Mouse (Mus musculus) cerebellum, adult 2 months (tissue): Measurements from ENCODE around the gene Zbtb38. TPM values are rescaled to one million over a fixed set of nuclear protein-coding genes. Genes with fewer than 3 reads are reported as not detected.

Experiments
- DNase-seq, 2 experiments: peaks; one replicate each; pipeline ENCODE4 v3.0.0; 2021
- H3K27ac ChIP-seq: fragments of 200-500 bp; 2 replicates; pipeline ENCODE4 v1.5.1; 2012; ENCODE audit warnings: low read length, control low read depth, inconsistent platforms; ENCODE audit not compliant: insufficient read depth
- H3K27me3 ChIP-seq: fragments of 200-500 bp; 2 replicates; pipeline ENCODE4 v1.6.1; 2012; ENCODE audit warnings: inconsistent platforms, mild to moderate bottlenecking, low read length, moderate library complexity; ENCODE audit not compliant: control insufficient read depth, insufficient read depth
- H3K4me1 ChIP-seq: fragments of 200-500 bp; 2 replicates; pipeline ENCODE4 v1.6.1; 2011; ENCODE audit warnings: low read length; ENCODE audit not compliant: control insufficient read depth, insufficient read depth
- H3K4me3 ChIP-seq: fragments of 200-500 bp; replicated peaks from 2 replicates; pipeline ENCODE3; 2011; ENCODE audit warnings: mild to moderate bottlenecking, low read depth, low read length, control low read depth; ENCODE audit not compliant: insufficient read depth
- CTCF ChIP-seq: fragments of 200-500 bp; IDR thresholded peaks from 2 replicates; pipeline ENCODE4 v1.5.1; 2011; ENCODE audit warnings: low read depth, mild to moderate bottlenecking, control low read depth, low read length, moderate library complexity, borderline replicate concordance; ENCODE audit not compliant: insufficient read depth
- POLR2A ChIP-seq: fragments of 200-500 bp; IDR thresholded peaks from 2 replicates; pipeline ENCODE4 v1.6.1; 2011; ENCODE audit warnings: low read length, control low read depth, borderline replicate concordance; ENCODE audit not compliant: insufficient read depth
- WGBS: fragments of 180-500 bp; shearing (Covaris S2); methylation state at CpG from one replicate; pipeline ENCODE4 v1.1.7; 2018; 5-methylcytosine and 5-hydroxymethylcytosine counted together
- polyA plus RNA-seq: library from polyadenylated mRNA; depleted of rRNA; stranded (reverse); fragments of >200 nt; gene quantifications from 2 replicates; pipeline ENCODE4 v1.2.3, GENCODE M21; 2012

Gene Zbtb38
- polyA plus RNA-seq, 1 experiment: 19.2 TPM

DNA sequence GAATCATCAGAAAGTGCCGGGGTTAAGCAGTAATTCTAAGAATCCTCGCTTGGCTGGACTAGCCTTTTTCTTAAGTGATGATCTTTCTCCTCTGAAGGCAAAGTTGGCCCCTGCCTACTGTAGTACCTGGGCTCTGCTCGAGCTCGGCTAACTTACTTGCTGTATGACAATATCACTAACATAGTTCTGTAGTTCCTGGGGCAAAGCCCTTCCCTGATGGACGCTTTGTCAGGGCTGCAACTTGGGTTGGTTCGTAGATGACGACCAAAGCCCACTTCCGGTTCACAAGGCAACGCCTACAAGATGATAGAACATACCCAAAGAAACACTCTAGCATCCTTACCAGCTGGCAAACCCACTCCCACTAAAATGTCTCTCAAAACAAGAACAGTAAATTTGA, 47.7 kb downstream of the Zbtb38 start:
- no peak for TF ChIP-seq CTCF
- TF ChIP-seq POLR2A: no peak
- Histone ChIP-seq H3K4me1 (peaks cover 40% of the 10 kb centered on the region), H3K27ac (peak overlapping the region; percentile 82), H3K27me3 (no peaks in the 10 kb centered on the region), H3K4me3 (no peak overlapping the region)
- DNase-seq: no peak
- WGBS: 93% methylated on average over 9 of the region's 9 CpGs

DNA sequence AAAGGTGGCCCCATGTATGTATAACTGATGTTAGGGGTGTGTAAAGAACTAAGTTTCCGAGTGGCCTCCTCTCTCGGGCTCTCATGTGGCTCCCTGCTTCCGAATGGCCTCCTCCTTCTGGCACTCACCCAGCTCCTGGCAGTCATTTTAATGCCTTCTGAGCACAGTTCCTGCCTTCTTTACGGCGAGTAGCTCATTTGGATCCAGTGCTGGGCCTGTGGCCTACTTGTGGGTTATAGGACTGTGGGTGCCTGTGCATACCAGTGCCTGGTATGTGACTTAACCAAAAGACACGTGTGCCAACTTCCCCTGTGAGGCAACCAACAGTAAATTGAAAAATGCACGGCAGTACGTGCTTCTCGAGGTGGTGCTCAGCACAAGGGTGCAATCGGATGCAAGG, 50.7 kb downstream of the Zbtb38 start:
- peak; percentile 63 to 69 for DNase-seq
- peak overlapping the region; percentile 12; the same call in 1 of the 2 replicates for H3K27ac ChIP-seq
- H3K4me3 ChIP-seq: no peak overlapping the region
- TF ChIP-seq POLR2A (no peak), CTCF (no peak)
- peaks cover 35% of the 10 kb centered on the region for H3K4me1 ChIP-seq
- no peaks in the 10 kb centered on the region for H3K27me3 ChIP-seq
- 16% methylated on average over 10 of the region's 10 CpGs for WGBS

DNA sequence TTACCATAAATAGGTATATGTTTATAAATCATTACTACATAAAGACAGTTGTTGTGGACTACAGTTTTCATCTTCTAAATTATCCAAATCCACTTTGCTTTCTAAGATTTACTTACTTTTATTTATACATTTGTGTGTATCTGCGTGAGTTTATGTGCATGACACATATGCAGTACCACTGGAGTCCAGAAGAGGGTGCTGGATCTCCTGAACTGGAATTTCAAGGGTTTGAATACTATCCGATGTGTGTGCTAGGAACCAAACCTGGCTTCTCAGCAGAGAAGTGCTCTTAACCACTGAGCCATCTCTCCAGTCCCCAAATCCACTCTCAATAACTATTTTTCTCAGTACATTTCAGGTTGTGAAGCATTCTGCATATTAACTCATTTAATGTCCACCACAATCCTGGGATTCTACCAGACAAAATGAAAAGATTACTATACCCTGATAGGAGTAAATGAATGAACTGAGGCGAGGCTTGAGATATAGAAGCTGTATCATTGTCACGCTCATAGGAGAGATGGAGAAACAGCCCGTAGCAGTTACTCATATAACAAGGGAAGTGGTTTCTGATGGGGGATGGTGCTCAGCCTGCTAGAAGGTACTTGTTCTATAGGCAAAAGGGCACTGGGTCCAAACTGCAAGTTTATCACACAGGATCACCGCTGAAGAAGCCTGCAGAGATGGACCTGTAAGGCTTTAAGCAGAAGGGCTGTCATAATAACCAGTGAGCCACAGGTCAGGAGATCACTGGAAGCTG, 53.2 kb downstream of the Zbtb38 start:
- Histone ChIP-seq H3K27me3 (no peaks in the 10 kb centered on the region; the same call in 1 of the 2 replicates), H3K4me3 (no peak overlapping the region), H3K27ac (no peak overlapping the region), H3K4me1 (peaks cover 32% of the 10 kb centered on the region)
- 99% methylated on average over 6 of the region's 6 CpGs for WGBS
- TF ChIP-seq POLR2A (no peak), CTCF (0 out of 2 replicates have a peak, but pooled peaks have one; percentile 15)
- no peak for DNase-seq

DNA sequence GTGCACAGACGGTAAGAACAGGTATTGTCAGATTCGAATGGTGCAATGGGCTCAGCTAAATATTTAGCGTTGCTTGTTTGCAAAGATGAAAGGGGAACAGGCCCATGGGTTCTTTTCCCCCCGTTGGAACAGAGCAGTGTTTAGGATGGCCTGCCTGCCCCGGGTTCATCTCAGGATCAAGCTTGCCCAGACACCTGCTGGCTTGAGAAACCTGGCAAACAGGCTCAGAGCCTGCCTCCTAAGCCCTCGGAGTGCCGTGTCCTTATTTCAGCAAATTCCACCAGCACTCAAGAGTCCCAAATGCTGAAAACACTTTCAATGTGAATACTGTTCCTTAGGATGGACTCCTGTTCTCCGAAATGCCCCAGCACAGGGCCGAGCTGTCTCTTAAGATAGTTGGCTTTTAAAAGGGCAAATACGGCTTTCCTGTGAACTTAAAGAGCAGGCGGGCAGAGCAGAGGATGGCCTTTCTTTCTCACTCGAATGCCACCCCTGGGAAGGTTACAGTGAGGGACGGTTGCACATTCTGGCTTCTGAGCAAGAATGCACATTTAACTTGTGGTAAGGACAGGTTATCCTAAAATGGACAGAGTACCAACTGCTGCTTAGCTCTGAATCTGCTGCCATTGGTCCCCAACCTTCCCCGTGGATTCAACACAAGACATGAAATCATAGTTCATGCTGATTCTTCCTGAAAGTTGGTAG, 55.7 kb downstream of the Zbtb38 start:
- WGBS: 47% methylated on average over 14 of the region's 14 CpGs
- H3K27ac ChIP-seq: peak overlapping the region; percentile 77
- H3K4me1 ChIP-seq: peaks cover 30% of the 10 kb centered on the region
- DNase-seq: peak; percentile 61 to 62
- H3K4me3 ChIP-seq: no peak overlapping the region
- TF ChIP-seq CTCF (no peak), POLR2A (no peak)
- no peaks in the 10 kb centered on the region; the same call in 1 of the 2 replicates for H3K27me3 ChIP-seq

DNA sequence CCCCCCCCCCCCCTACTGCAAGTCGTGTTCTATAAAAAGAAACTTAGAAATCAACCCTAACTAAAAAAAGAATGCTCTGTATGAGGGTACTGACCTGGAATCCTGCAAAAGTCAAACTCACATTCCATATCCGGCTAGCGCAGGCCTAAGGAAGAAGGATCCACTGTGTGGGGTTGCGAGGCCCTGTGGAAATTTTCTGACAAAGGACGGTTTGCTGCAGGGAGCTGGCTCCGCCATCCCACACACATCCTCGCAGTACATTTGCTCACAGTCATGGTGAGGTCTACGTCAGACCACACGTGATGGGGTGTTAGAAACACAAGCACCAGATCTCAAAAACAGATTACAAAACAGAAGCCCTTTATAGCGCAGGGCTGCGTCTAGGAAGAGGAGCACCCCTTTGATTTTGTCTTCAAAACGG, 56.5 kb downstream of the Zbtb38 start:
- no peaks in the 10 kb centered on the region; the same call in 1 of the 2 replicates for H3K27me3 ChIP-seq
- H3K4me3 ChIP-seq: no peak overlapping the region
- WGBS: 70% methylated on average over 12 of the region's 12 CpGs
- peak overlapping the region; percentile 77; the same call in 1 of the 2 replicates for H3K27ac ChIP-seq
- DNase-seq: no peak
- H3K4me1 ChIP-seq: peaks cover 29% of the 10 kb centered on the region
- TF ChIP-seq POLR2A (no peak), CTCF (no peak)

DNA sequence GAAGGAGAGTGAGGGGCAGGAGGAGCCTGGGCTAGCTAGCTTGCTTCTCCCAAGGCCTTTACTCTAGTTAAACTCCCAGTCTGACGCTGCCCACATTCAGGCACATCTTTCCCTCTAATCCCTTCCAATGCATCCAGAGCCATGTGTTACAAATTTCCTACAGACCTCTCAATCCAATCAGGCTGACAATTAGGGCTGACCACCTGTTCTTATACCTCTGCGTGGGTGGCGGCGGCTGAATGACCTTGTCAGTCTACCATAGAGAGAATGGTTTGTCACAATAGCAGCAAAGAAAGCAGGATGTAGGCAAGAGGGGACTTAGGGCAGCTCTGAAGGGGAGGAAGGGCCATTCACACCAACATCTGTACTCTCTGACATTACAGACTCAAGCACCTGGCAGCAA, 62.2 kb downstream of the Zbtb38 start:
- Histone ChIP-seq H3K4me1 (peaks cover 12% of the 10 kb centered on the region; the same call in 1 of the 2 replicates), H3K27ac (no peak overlapping the region), H3K4me3 (no peak overlapping the region), H3K27me3 (no peaks in the 10 kb centered on the region; the same call in 1 of the 2 replicates)
- 25% methylated on average over 4 of the region's 4 CpGs for WGBS
- TF ChIP-seq CTCF (no peak), POLR2A (no peak)
- DNase-seq: peak in 1 of 2 experiments; percentile 44

DNA sequence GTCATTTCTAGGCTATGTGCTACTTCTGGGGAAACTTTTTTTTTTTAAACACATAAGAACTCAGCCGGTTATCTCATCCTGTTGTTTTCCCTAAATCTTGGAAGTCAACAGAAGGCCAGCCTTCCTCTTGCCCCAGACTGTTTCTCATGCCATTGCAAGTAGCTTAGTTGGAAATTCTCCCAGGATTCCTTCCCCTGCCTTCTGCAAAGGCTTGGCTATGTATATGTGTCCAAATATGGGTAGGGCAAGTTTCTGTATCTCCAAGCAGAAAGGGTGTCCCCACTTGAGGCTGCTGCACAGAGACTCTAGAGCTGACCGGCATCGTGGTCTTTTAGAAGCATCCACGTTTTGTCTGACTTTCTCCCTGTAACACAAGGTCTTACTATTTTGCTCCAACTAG, 63.6 kb downstream of the Zbtb38 start:
- 84% methylated on average over 4 of the region's 4 CpGs for WGBS
- Histone ChIP-seq H3K4me3 (no peak overlapping the region), H3K4me1 (peaks cover 7% of the 10 kb centered on the region; the same call in 1 of the 2 replicates), H3K27ac (no peak overlapping the region), H3K27me3 (no peaks in the 10 kb centered on the region)
- no peak for TF ChIP-seq CTCF
- TF ChIP-seq POLR2A: no peak
- DNase-seq: no peak

DNA sequence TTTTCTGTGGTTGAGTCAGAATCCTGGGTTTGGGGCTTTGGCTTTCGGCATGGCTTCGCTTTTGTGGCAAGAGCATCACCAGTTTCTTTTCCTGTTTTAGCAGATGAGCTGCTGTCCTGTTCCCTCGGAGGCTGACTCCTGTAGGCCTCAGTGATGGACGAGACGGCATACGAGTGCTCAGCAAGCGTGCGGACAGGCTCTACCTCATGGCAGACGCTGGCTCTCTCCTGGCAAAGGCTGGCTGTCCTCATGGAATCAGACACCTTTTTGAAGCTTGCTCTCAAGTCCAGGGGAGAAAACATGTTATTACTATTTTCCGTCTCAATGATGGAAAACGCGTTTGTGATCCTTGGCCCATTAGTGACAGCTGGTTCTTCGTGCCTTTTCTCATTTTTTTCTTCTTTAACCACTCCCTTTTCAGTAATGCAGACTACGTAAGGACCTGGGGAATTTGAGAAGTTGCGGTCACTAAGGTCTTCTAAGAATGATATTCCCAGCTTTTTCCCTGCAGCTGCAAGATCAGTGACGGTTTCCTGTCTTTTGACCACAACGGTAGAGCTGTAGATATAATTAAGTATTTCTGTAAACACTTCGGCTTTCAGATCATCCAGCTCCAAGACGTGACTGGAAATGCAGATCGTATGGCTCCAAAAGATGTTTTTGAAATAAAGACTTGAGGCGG, 64.3 kb downstream of the Zbtb38 start:
- Histone ChIP-seq H3K27ac (no peak overlapping the region), H3K4me3 (no peak overlapping the region), H3K4me1 (peaks cover 7% of the 10 kb centered on the region; the same call in 1 of the 2 replicates), H3K27me3 (no peaks in the 10 kb centered on the region)
- no peak for TF ChIP-seq POLR2A
- DNase-seq: no peak
- WGBS: 76% methylated on average over 21 of the region's 21 CpGs
